Mouse (Mus musculus): ENCODE results near the gene P4hb. TPM values are rescaled to one million over a fixed set of nuclear protein-coding genes. Genes with fewer than 3 reads are reported as not detected.
A peak's percentile ranks its signal among the peaks of the same experiment; 100 is the strongest.
"Not testable (repeated sequence)": the region's sequence is repeated elsewhere in the genome, so short reads cannot be mapped to it uniquely, and the experiment has no call there.

P4hb gene
- polyA plus RNA-seq, 1 experiment from 2014 or later: 480 TPM

DNA sequence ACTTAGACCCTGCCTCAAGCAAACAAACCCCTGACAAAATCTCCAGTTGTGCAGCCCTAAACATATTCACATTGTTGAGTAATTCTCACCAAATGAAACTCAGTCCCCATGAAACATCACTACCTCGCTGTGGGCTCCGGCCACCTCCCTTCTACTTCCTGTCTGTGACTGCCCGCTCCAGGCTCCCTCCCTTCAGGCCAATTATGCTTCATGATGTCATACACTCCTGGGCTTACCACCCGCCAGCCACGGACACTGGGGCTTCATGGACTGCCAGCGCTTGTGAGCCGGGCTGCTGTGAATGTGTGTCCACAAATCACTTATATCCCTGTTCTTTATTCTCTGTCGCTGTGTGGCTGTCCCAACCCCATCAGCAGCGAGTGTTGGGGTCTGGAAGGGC, 53.3 kb downstream of the P4hb start:
- Histone ChIP-seq H3K9me3 (replicated peaks) (no peaks in the 10 kb centered on the region), H3K4me3 (peak overlapping the region; percentile 3; the same call in 1 of the 2 replicates), H3K27ac (ENCODE audit: poor library complexity, severe bottlenecking) (peak overlapping the region; percentile 44; the same call in 1 of the 2 replicates), H3K27me3 (replicated peaks) (no peaks in the 10 kb centered on the region), H3K4me2 (peak overlapping the region; percentile 31), H3K9ac (peak overlapping the region; percentile 19; the same call in 1 of the 2 replicates), H3K4me1 (replicated peaks) (peaks cover 30% of the 10 kb centered on the region), H3K36me3 (no peaks in the 10 kb centered on the region)
- no peak for ATAC-seq (ENCODE audit: insufficient number of reproducible peaks, low FRiP score)
- 37% methylated on average over 9 of the region's 9 CpGs for WGBS

DNA sequence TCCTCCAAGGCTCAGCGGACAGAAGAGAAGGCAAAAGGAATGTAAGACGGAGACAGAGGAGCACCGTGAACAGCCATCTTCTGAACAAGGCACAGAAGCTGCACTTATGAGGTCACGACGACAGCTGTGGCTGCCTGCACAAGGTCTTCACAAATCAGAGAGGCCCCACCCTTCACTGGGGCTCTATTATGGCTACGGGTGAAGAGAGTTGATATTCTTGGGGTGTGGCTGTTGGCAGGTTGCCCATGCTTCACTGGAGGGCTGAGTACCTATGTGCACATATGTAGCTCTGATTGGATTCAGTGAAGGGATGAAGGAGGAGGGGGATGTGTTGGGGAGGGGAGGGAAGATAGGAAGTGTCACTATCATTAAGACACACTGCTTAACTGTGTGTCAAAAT, 54.5 kb downstream of the P4hb start:
- H3K4me1 ChIP-seq (replicated peaks): peaks cover 30% of the 10 kb centered on the region
- H3K4me3 ChIP-seq: no peak overlapping the region
- no peak overlapping the region for H3K9ac ChIP-seq
- WGBS: 64% methylated on average over 6 of the region's 6 CpGs
- H3K36me3 ChIP-seq: no peaks in the 10 kb centered on the region
- no peaks in the 10 kb centered on the region for H3K27me3 ChIP-seq (replicated peaks)
- H3K4me2 ChIP-seq: no peak overlapping the region
- H3K9me3 ChIP-seq (replicated peaks): no peaks in the 10 kb centered on the region
- H3K27ac ChIP-seq (ENCODE audit: poor library complexity, severe bottlenecking): no peak overlapping the region
- ATAC-seq (ENCODE audit: insufficient number of reproducible peaks, low FRiP score): no peak; the same call in 1 of the 2 replicates

DNA sequence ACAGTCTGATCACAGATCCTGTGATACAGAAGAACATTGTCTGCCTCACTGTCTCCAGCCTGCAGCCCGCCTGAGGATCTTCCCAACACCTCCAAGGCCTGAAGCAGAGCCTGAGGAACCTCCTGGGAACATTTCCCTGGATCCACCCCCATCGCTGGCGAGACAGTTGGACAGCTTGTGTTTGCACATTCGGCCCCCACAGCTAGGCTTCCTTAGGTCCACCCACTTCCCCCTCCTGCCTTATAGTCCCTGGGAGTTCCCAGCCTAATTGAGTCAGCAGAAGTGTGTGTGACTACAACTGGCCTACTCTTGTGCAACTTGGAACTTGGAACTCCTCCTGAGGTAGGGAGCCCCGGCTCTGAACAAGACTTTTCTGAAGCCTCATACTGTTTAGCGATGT, 55.0 kb downstream of the P4hb start:
- Histone ChIP-seq H3K36me3 (no peaks in the 10 kb centered on the region), H3K9me3 (replicated peaks) (no peaks in the 10 kb centered on the region), H3K4me3 (no peak overlapping the region), H3K4me1 (replicated peaks) (peaks cover 30% of the 10 kb centered on the region), H3K9ac (no peak overlapping the region), H3K27me3 (replicated peaks) (no peaks in the 10 kb centered on the region), H3K4me2 (no peak overlapping the region), H3K27ac (ENCODE audit: poor library complexity, severe bottlenecking) (no peak overlapping the region)
- no peak for ATAC-seq (ENCODE audit: insufficient number of reproducible peaks, low FRiP score)
- WGBS: 66% methylated on average over 6 of the region's 6 CpGs

DNA sequence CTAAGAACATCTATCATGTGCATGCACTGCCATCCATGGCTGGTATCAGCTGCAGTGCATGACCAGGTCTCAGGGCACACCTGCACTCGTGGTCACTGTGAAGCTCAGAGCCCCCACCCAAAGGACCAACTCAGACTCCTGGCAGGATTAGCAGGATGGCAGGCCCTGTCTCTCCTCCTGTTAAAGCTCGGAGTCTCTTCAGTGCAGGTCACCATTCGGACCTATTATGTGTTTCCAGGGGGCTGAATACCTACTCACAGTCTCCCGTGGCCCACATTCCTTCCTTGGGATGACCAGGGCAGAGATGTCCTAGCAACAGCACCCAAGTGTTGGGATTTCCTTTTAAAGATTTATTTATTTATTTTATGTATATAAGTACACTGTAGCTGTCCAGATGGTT, 55.9 kb downstream of the P4hb start:
- WGBS: 74% methylated on average over 4 of the region's 4 CpGs

DNA sequence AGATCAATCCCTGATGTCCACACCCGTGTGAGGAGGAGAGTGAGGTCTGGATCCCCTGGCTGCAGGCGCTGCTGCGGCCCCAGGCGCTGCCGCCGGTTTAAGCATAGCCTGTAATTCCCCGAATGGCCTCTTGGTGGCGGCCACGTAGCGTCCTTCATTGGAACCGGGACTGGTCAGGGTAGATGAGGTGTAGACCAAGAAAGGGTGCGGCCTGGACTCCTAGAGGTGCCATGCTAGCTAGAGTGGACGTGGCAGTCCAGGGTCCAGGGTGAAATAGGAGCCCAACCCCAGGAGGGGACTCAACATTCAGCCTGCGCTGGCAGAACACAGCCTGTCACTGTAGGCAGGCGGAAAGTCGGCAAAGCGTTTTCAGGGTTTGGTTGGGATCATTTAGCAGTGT, 57.4 kb downstream of the P4hb start:
- no peak overlapping the region for H3K4me3 ChIP-seq
- H3K27ac ChIP-seq (ENCODE audit: poor library complexity, severe bottlenecking): no peak overlapping the region
- peaks cover 25% of the 10 kb centered on the region for H3K4me1 ChIP-seq (replicated peaks)
- no peaks in the 10 kb centered on the region for H3K27me3 ChIP-seq (replicated peaks)
- ATAC-seq (ENCODE audit: insufficient number of reproducible peaks, low FRiP score): peak; percentile 59
- no peaks in the 10 kb centered on the region for H3K9me3 ChIP-seq (replicated peaks)
- H3K4me2 ChIP-seq: no peak overlapping the region
- H3K9ac ChIP-seq: no peak overlapping the region
- H3K36me3 ChIP-seq: no peaks in the 10 kb centered on the region
- WGBS: 17% methylated on average over 17 of the region's 17 CpGs

More for the DNA sequence above, 55.9 kb downstream of the P4hb start:
- no peak overlapping the region for H3K4me2 ChIP-seq
- no peak overlapping the region for H3K27ac ChIP-seq (ENCODE audit: poor library complexity, severe bottlenecking)
- H3K4me1 ChIP-seq (replicated peaks): peaks cover 30% of the 10 kb centered on the region
- ATAC-seq (ENCODE audit: insufficient number of reproducible peaks, low FRiP score): no peak
- H3K9me3 ChIP-seq (replicated peaks): no peaks in the 10 kb centered on the region
- no peak overlapping the region for H3K4me3 ChIP-seq
- H3K9ac ChIP-seq: no peak overlapping the region
- no peaks in the 10 kb centered on the region for H3K27me3 ChIP-seq (replicated peaks)
- H3K36me3 ChIP-seq: no peaks in the 10 kb centered on the region

DNA sequence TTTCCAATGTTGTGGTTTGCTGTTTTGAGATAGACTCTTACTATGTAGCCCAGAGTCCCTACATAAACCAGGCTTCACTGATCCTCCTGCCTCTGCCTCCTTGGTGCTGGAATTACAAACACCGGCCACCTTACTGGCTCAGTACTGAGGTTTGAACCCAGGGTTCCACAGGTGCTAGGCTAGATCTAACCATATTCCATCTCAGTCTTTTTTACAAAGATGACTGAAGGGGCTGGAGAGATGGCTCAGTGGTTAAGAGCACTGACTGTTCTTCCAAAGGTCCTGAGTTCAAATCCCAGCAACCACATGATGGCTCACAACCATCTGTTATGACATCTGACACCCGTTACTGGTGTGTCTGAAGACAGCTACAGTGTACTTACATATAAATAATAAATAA, 58.8 kb downstream of the P4hb start:
- WGBS: 86% methylated on average over 2 of the region's 2 CpGs
- H3K27me3 ChIP-seq (replicated peaks); H3K4me2 ChIP-seq; H3K27ac ChIP-seq (ENCODE audit: poor library complexity, severe bottlenecking); H3K36me3 ChIP-seq; H3K9me3 ChIP-seq (replicated peaks); H3K4me3 ChIP-seq; ATAC-seq (ENCODE audit: insufficient number of reproducible peaks, low FRiP score); H3K9ac ChIP-seq: not testable (repeated sequence)
- H3K4me1 ChIP-seq (replicated peaks): peaks cover 23% of the 10 kb centered on the region

DNA sequence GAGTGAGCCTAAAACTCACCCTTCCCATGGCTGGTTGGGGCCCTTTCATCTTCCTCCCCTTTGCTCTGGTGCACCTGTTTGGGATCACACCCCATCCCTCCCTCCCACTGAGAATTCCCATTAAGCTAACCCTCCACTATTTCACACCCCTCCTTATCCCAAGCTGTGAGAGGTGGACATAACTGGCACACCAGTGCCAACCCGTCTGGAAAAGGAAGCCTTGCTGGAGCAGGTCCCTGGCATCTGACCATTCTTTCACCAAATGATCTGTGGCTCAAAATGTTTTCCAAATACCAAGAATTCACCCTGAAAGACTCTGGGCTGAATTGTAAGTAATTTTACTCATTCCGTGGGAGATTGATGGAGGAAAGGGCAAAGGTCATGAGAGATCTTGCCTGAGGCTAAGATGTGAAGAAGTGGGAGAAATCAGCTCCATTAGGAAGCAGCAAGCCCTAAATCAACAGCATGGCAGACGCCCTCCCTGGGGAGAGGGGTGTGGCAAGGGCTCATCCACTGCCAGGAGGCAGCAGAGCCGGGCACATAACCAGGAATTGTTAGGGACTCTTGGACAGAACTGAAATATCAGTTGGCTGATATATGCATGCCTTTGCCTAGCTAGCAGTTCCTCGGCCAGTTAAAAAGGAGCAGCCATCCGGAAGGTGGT, 60.1 kb downstream of the P4hb start:
- ATAC-seq (ENCODE audit: insufficient number of reproducible peaks, low FRiP score): no peak
- H3K9me3 ChIP-seq (replicated peaks): no peaks in the 10 kb centered on the region
- no peak overlapping the region for H3K4me2 ChIP-seq
- H3K27ac ChIP-seq (ENCODE audit: poor library complexity, severe bottlenecking): no peak overlapping the region
- 50% methylated on average over 6 of the region's 6 CpGs for WGBS
- no peaks in the 10 kb centered on the region for H3K36me3 ChIP-seq
- peaks cover 17% of the 10 kb centered on the region for H3K4me1 ChIP-seq (replicated peaks)
- no peak overlapping the region for H3K9ac ChIP-seq
- no peak overlapping the region for H3K4me3 ChIP-seq
- H3K27me3 ChIP-seq (replicated peaks): 0 out of 2 replicates have a peak, but pooled peaks cover 5% of the 10 kb centered on the region

DNA sequence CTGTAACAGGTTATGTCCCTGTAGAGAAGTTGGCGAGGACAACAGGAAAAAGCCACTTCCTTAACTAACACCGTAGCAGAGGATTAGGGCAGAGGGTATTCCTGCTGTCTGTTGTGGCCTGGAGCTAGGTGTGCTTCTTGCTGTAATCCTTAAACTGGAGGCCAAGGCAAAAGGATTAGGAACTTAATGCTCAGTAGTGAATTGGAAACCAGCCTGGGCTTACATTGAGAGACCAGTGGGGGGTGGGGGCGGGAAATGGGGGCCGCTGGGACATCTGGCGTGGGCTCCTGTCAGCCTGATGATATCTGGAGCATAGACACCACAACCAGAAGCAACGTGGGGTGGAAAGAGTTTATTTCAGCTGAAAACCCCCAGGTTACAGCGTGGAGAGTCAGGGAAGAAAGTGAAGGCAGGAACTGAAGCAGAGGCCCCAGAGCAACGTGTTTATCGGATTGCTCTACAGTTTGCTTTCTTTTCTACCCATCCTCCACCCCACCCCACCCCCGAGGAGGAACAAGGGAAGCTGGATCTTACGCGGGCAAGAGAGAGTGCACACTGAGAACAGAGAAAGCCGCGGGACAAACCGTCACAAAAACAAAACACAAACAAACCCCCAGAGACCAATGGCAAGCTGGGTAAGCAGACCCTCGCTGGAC, 62.5 kb downstream of the P4hb start:
- peak overlapping the region; percentile 37 for H3K4me3 ChIP-seq
- ATAC-seq (ENCODE audit: insufficient number of reproducible peaks, low FRiP score): peak; percentile 77
- H3K4me2 ChIP-seq: peak overlapping the region; percentile 68
- H3K27ac ChIP-seq (ENCODE audit: poor library complexity, severe bottlenecking): peak overlapping the region; percentile 47; the same call in 1 of the 2 replicates
- H3K27me3 ChIP-seq (replicated peaks): 0 out of 2 replicates have a peak, but pooled peaks cover 5% of the 10 kb centered on the region
- WGBS: 6% methylated on average over 16 of the region's 16 CpGs
- H3K4me1 ChIP-seq (replicated peaks): peaks cover 21% of the 10 kb centered on the region
- H3K9me3 ChIP-seq (replicated peaks): no peaks in the 10 kb centered on the region
- H3K36me3 ChIP-seq: no peaks in the 10 kb centered on the region
- peak overlapping the region; percentile 60 for H3K9ac ChIP-seq

Other genes with a start within 250 kb of the P4hb start
- gene Actg1, start 224.7 kb downstream of the P4hb start, polyA plus RNA-seq (2016; fragmentation: Nextera tagmentation; extraction: Ambion mirVana): 1,404 and 1,426 TPM in 2 replicates
- 0.17 and 0.63 TPM in 2 replicates for gene Fscn2, start 211.7 kb downstream of the P4hb start, polyA plus RNA-seq (2016; fragmentation: Nextera tagmentation; extraction: Ambion mirVana)
- 32.0 and 32.3 TPM in 2 replicates for gene Faap100, start 194.5 kb downstream of the P4hb start, polyA plus RNA-seq (2016; fragmentation: Nextera tagmentation; extraction: Ambion mirVana)
- 43.2 and 45.2 TPM in 2 replicates for gene Nploc4, start 135.5 kb downstream of the P4hb start, polyA plus RNA-seq (2016; fragmentation: Nextera tagmentation; extraction: Ambion mirVana)
- gene Tspan10, start 130.6 kb downstream of the P4hb start, polyA plus RNA-seq (2016; fragmentation: Nextera tagmentation; extraction: Ambion mirVana): not detected in 2 replicates
- 0.10 and 0.13 TPM in 2 replicates for gene Pde6g, start 119.8 kb downstream of the P4hb start, polyA plus RNA-seq (2016; fragmentation: Nextera tagmentation; extraction: Ambion mirVana)
- 14.9 and 15.2 TPM in 2 replicates for gene Oxld1, start 115.2 kb downstream of the P4hb start, polyA plus RNA-seq (2016; fragmentation: Nextera tagmentation; extraction: Ambion mirVana)
- gene Ccdc137, start 115.1 kb downstream of the P4hb start, polyA plus RNA-seq (2016; fragmentation: Nextera tagmentation; extraction: Ambion mirVana): 24.1 and 24.7 TPM in 2 replicates
- 35.9 and 41.6 TPM in 2 replicates for gene Arl16, start 105.6 kb downstream of the P4hb start, polyA plus RNA-seq (2016; fragmentation: Nextera tagmentation; extraction: Ambion mirVana)
- 208 and 219 TPM in 2 replicates for gene Mrpl12, start 88.6 kb downstream of the P4hb start, polyA plus RNA-seq (2016; fragmentation: Nextera tagmentation; extraction: Ambion mirVana)
- 44.2 and 46.2 TPM in 2 replicates for gene Slc25a10, start 81.4 kb downstream of the P4hb start, polyA plus RNA-seq (2016; fragmentation: Nextera tagmentation; extraction: Ambion mirVana)
- 1.2 and 1.4 TPM in 2 replicates for gene Gcgr, start 42.6 kb downstream of the P4hb start, polyA plus RNA-seq (2016; fragmentation: Nextera tagmentation; extraction: Ambion mirVana)
- gene Mcrip1, start 23.5 kb downstream of the P4hb start, polyA plus RNA-seq (2016; fragmentation: Nextera tagmentation; extraction: Ambion mirVana): 126 and 130 TPM in 2 replicates
- gene Ppp1r27, start 22.1 kb downstream of the P4hb start, polyA plus RNA-seq (2016; fragmentation: Nextera tagmentation; extraction: Ambion mirVana): not detected in 2 replicates
- 422 and 442 TPM in 2 replicates for gene Arhgdia, start 8.4 kb upstream of the P4hb start, polyA plus RNA-seq (2016; fragmentation: Nextera tagmentation; extraction: Ambion mirVana)
- gene Alyref, start 25.1 kb upstream of the P4hb start, polyA plus RNA-seq (2016; fragmentation: Nextera tagmentation; extraction: Ambion mirVana): 356 and 361 TPM in 2 replicates
- 174 and 175 TPM in 2 replicates for gene Anapc11, start 25.2 kb upstream of the P4hb start, polyA plus RNA-seq (2016; fragmentation: Nextera tagmentation; extraction: Ambion mirVana)
- gene Npb, start 35.2 kb upstream of the P4hb start, polyA plus RNA-seq (2016; fragmentation: Nextera tagmentation; extraction: Ambion mirVana): 13.6 and 20.3 TPM in 2 replicates
- gene Pcyt2, start 44.7 kb upstream of the P4hb start, polyA plus RNA-seq (2016; fragmentation: Nextera tagmentation; extraction: Ambion mirVana): 82.1 and 82.9 TPM in 2 replicates
- gene Sirt7, start 52.0 kb upstream of the P4hb start, polyA plus RNA-seq (2016; fragmentation: Nextera tagmentation; extraction: Ambion mirVana): 20.1 and 20.4 TPM in 2 replicates
- 27.9 and 31.5 TPM in 2 replicates for gene Mafg, start 60.3 kb upstream of the P4hb start, polyA plus RNA-seq (2016; fragmentation: Nextera tagmentation; extraction: Ambion mirVana)
- gene Pycr1, start 70.5 kb upstream of the P4hb start, polyA plus RNA-seq (2016; fragmentation: Nextera tagmentation; extraction: Ambion mirVana): 23.1 and 23.9 TPM in 2 replicates
- gene Myadml2, start 74.9 kb upstream of the P4hb start, polyA plus RNA-seq (2016; fragmentation: Nextera tagmentation; extraction: Ambion mirVana): 9.8 and 10.9 TPM in 2 replicates
- gene Notum, start 87.9 kb upstream of the P4hb start, polyA plus RNA-seq (2016; fragmentation: Nextera tagmentation; extraction: Ambion mirVana): 4.7 and 5.2 TPM in 2 replicates
- gene Aspscr1, start 99.7 kb upstream of the P4hb start, polyA plus RNA-seq (2016; fragmentation: Nextera tagmentation; extraction: Ambion mirVana): 103 and 114 TPM in 2 replicates
- 117 and 119 TPM in 2 replicates for gene Cenpx, start 140.5 kb upstream of the P4hb start, polyA plus RNA-seq (2016; fragmentation: Nextera tagmentation; extraction: Ambion mirVana)
- 35.2 and 37.0 TPM in 2 replicates for gene Lrrc45, start 140.7 kb upstream of the P4hb start, polyA plus RNA-seq (2016; fragmentation: Nextera tagmentation; extraction: Ambion mirVana)
- gene Rac3, start 148.2 kb upstream of the P4hb start, polyA plus RNA-seq (2016; fragmentation: Nextera tagmentation; extraction: Ambion mirVana): 7.6 and 8.4 TPM in 2 replicates
- gene Dcxr, start 154.0 kb upstream of the P4hb start, polyA plus RNA-seq (2016; fragmentation: Nextera tagmentation; extraction: Ambion mirVana): 4.3 and 5.4 TPM in 2 replicates
- gene Cbr2, start 158.9 kb upstream of the P4hb start, polyA plus RNA-seq (2016; fragmentation: Nextera tagmentation; extraction: Ambion mirVana): 1.1 and 1.9 TPM in 2 replicates
- gene Hmga1b, start 189.5 kb upstream of the P4hb start, polyA plus RNA-seq (2016; fragmentation: Nextera tagmentation; extraction: Ambion mirVana): 3.5 and 5.3 TPM in 2 replicates
- 23.2 and 24.9 TPM in 2 replicates for gene Rfng, start 211.0 kb upstream of the P4hb start, polyA plus RNA-seq (2016; fragmentation: Nextera tagmentation; extraction: Ambion mirVana)
- 139 and 140 TPM in 2 replicates for gene Gps1, start 211.0 kb upstream of the P4hb start, polyA plus RNA-seq (2016; fragmentation: Nextera tagmentation; extraction: Ambion mirVana)
- 48.0 and 48.3 TPM in 2 replicates for gene Dus1l, start 223.2 kb upstream of the P4hb start, polyA plus RNA-seq (2016; fragmentation: Nextera tagmentation; extraction: Ambion mirVana)

Data from heart, embryonic 12.5 days (tissue).